Mouse (Mus musculus): ENCODE data around the gene Fam19a4.

DNA sequence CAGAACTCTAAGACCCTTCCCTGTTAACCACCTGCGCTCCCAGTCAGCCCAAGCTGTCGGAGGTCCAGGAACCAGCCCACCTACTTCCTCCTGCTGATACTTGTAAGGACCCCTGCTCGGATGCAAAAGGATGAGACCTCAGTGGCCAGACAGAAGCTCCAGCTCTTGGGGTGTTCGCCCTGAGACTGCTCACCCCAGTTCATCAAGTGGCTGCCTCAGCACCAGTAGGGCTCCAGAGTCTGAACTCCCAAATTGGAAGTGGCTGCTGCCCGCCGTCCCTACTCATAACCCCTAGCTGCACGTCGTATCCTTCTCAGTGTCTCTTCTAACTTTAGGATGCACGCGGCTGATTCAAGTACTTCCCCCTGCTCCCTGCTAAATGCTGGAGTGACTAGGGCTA lies 614 bp downstream of the Fam19a4 start:
- TF ChIP-seq CTCF (IDR thresholded peaks at IDR 0.05): no peak
- no peak for TF ChIP-seq POLR2A (IDR thresholded peaks at IDR 0.05; ENCODE audit: insufficient read depth, low read depth, low read length)
- no peak for TF ChIP-seq EP300 (IDR thresholded peaks at IDR 0.05; ENCODE audit: insufficient read depth, low read depth, low read length)
